Mouse (Mus musculus) forebrain, embryonic 13.5 days (tissue): ENCODE results near the gene 2310046K23Rik. TPM values are rescaled to one million over a fixed set of nuclear protein-coding genes. Genes with fewer than 3 reads are reported as not detected.
"Not testable (repeated sequence)": the region's sequence is repeated elsewhere in the genome, so short reads cannot be mapped to it uniquely, and the experiment has no call there.

ENCODE experiments used
- ATAC-seq: fragments of 200-750 bp; cut with Nextera tagmentation; 2 replicates; pipeline ENCODE4 v1.8.0; 2017
- H3K27ac ChIP-seq: fragments of 300-500 bp; sonication (generic); 2 replicates; pipeline ENCODE4 v1.5.1; 2015; ENCODE audit warnings: inconsistent platforms, mild to moderate bottlenecking, moderate library complexity
- H3K27me3 ChIP-seq: fragments of 300-500 bp; sonication (generic); 2 replicates; pipeline ENCODE4 v1.6.1; 2015; ENCODE audit warnings: mild to moderate bottlenecking, inconsistent platforms
- H3K36me3 ChIP-seq: fragments of 300-500 bp; sonication (generic); 2 replicates; pipeline ENCODE4 v1.6.1; 2015; ENCODE audit warnings: mild to moderate bottlenecking, inconsistent platforms; ENCODE audit not compliant: poor library complexity, severe bottlenecking
- H3K4me1 ChIP-seq: fragments of 300-500 bp; sonication (generic); 2 replicates; pipeline ENCODE4 v1.6.1; 2015; ENCODE audit warnings: inconsistent platforms
- H3K4me2 ChIP-seq: fragments of 300-500 bp; sonication (generic); 2 replicates; pipeline ENCODE4 v1.6.1; 2015; ENCODE audit warnings: inconsistent platforms, mild to moderate bottlenecking, moderate library complexity
- H3K4me3 ChIP-seq: fragments of 300-500 bp; sonication (generic); 2 replicates; pipeline ENCODE4 v1.5.1; 2015; ENCODE audit warnings: mild to moderate bottlenecking, inconsistent platforms
- H3K9ac ChIP-seq: fragments of 300-500 bp; sonication (generic); 2 replicates; pipeline ENCODE4 v1.6.1; 2015; ENCODE audit warnings: mild to moderate bottlenecking, inconsistent platforms
- H3K9me3 ChIP-seq: fragments of 300-500 bp; sonication (generic); replicated peaks from 2 replicates; pipeline ENCODE4 v1.6.1; 2016; ENCODE audit warnings: inconsistent platforms
- WGBS: fragments of 180-500 bp; shearing (Covaris S2); methylation state at CpG from one replicate; pipeline ENCODE4 v1.1.7; 2015; 5-methylcytosine and 5-hydroxymethylcytosine counted together
- polyA plus RNA-seq: library from polyadenylated mRNA; unstranded; fragments of >200 nt; fragmentation: Nextera tagmentation; extraction: Ambion mirVana; gene quantifications from 2 replicates; pipeline ENCODE4 v1.2.1, GENCODE M21; 2015

2310046K23Rik gene
- polyA plus RNA-seq, 1 experiment from 2014 or later = not detected

DNA sequence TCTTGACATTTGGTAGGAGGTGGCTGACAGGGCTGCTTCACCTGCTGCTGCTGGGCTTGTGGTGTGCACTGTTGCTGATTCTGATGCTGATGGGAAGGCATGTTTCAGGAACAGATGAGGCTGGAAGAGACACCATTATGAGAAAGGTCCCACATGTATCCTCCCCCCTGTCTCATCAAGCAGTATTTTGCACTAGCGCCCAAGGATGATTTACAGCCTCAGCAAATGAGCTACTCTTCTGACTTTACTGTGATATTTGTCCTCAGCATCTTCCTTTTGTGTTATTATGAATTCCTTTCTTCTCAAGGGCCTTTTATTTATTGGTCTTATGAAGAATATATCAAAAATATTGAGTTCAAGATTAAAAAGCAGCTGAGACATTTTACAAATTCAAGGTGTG, 33.9 kb downstream of the 2310046K23Rik start, which contains the start of gene Sprr4:
Gene Sprr4 (minus strand): TSS at position 101 of the 400 bp plus-strand sequence.
- Histone ChIP-seq H3K9ac (no peak within 1 kb of the TSS), H3K36me3 (no peaks in the 10 kb centered on the region), H3K4me2 (no peak within 1 kb of the TSS)

DNA sequence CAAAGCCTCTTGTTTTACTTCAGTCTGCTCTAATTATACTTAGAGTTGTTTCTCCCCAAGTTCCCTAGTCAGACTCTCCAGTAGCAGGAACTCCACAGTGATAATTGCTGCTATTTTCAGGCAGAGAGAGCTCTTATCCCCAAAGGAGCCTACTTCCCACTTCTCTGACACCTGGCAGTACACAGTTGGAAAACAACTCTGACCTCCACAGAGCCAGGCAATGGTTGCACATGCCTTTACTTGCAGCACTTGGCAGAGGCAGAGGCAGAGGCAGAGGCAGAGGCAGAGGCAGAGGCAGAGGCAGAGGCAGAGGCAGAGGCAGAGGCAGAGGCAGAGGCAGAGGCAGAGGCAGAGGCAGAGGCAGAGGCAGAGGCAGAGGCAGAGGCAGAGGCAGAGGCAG, 44.0 kb downstream of the 2310046K23Rik start:
- not testable (repeated sequence) for H3K27ac ChIP-seq, H3K9me3 ChIP-seq, H3K9ac ChIP-seq

More for the DNA sequence above, 33.9 kb downstream of the 2310046K23Rik start, which contains the start of gene Sprr4:
- ATAC-seq = no peak
- H3K27me3 ChIP-seq = no peaks in the 10 kb centered on the region
- H3K27ac ChIP-seq = no peak within 1 kb of the TSS
- no peaks in the 10 kb centered on the region for H3K9me3 ChIP-seq
- H3K4me1 ChIP-seq = no peaks in the 10 kb centered on the region
- H3K4me3 ChIP-seq = no peak within 1 kb of the TSS
- 97% methylated on average over 1 of the region's 1 CpGs for WGBS

DNA sequence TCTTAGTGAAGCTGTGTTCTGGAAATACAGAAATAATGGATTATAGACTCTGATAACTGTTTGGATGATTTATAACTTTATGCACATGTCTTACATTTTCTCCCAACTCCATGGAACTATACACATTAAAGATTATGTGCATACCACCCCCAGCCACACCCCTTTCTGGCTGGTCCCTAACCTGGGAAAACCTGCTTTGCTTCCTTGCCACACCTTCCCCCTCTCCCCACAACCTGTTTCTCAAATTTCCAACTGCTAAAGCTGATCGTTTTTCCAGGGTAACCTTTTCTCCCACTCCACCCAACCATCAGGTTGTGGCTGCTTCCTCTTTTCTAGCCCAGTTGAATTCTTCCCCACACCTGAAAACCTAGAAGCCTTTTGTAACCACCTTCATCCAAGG, 48.0 kb downstream of the 2310046K23Rik start:
- Histone ChIP-seq H3K27me3 (no peaks in the 10 kb centered on the region), H3K27ac (no peak overlapping the region), H3K4me3 (no peak overlapping the region), H3K9ac (no peak overlapping the region), H3K9me3 (no peaks in the 10 kb centered on the region), H3K4me2 (no peak overlapping the region), H3K4me1 (no peaks in the 10 kb centered on the region), H3K36me3 (no peaks in the 10 kb centered on the region)
- no peak for ATAC-seq
- WGBS = 57% methylated on average over 1 of the region's 1 CpGs

More for the DNA sequence above, 44.0 kb downstream of the 2310046K23Rik start:
- ATAC-seq, H3K27me3 ChIP-seq, H3K4me2 ChIP-seq, H3K4me1 ChIP-seq, H3K4me3 ChIP-seq, H3K36me3 ChIP-seq: not testable (repeated sequence)

DNA sequence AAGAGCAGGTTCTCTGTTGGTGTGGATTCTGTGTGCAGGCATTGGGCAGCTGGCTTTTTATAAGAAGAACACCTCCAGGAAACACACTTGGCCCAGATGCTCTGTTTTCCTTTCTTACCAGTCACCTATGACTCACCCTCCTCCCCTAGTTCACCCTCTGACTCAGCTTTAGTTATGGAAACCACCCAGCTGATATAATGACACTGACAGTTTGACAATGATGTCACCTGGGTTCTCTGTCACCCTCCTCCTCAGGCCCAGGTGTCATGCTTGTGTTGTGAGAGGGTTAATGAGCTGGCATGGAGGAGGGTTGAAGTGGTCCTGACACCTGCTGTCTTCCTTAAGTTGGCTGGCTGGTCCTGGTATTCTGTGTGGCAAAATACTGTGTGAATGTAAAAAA, 48.4 kb downstream of the 2310046K23Rik start, which contains the start of gene Sprr1a:
Gene Sprr1a (minus strand): TSS at position 33 of the 400 bp plus-strand sequence.
- H3K4me1 ChIP-seq = no peaks in the 10 kb centered on the region
- no peak for ATAC-seq
- H3K4me2 ChIP-seq = no peak within 1 kb of the TSS

More for the DNA sequence above, 48.4 kb downstream of the 2310046K23Rik start, which contains the start of gene Sprr1a:
- Histone ChIP-seq H3K27ac (no peak within 1 kb of the TSS), H3K27me3 (no peaks in the 10 kb centered on the region), H3K36me3 (no peaks in the 10 kb centered on the region), H3K4me3 (no peak within 1 kb of the TSS), H3K9ac (no peak within 1 kb of the TSS), H3K9me3 (no peaks in the 10 kb centered on the region)

Other genes with a start within 250 kb of the 2310046K23Rik start
- not detected in 2 replicates for gene Sprr2a3, start 249.1 kb downstream of the 2310046K23Rik start, polyA plus RNA-seq
- gene Sprr2b, start 217.9 kb downstream of the 2310046K23Rik start, polyA plus RNA-seq = not detected in 2 replicates
- gene Sprr2d, start 195.4 kb downstream of the 2310046K23Rik start, polyA plus RNA-seq = not detected in 2 replicates
- gene Sprr2e, start 182.4 kb downstream of the 2310046K23Rik start, polyA plus RNA-seq = not detected in 2 replicates
- gene Sprr2f, start 169.3 kb downstream of the 2310046K23Rik start, polyA plus RNA-seq = not detected in 2 replicates
- gene Sprr2h, start 148.8 kb downstream of the 2310046K23Rik start, polyA plus RNA-seq = not detected in 2 replicates
- not detected in 2 replicates for gene Sprr2i, start 126.5 kb downstream of the 2310046K23Rik start, polyA plus RNA-seq
- not detected in 2 replicates for gene Sprr2j-ps, start 116.4 kb downstream of the 2310046K23Rik start, polyA plus RNA-seq
- gene Gm9774, start 105.1 kb downstream of the 2310046K23Rik start, polyA plus RNA-seq = 10.3 and 12.2 TPM in 2 replicates
- gene Sprr2k, start 101.9 kb downstream of the 2310046K23Rik start, polyA plus RNA-seq = not detected in 2 replicates
- not detected in 2 replicates for gene Sprr1b, start 95.7 kb downstream of the 2310046K23Rik start, polyA plus RNA-seq
- gene Sprr3, start 75.8 kb downstream of the 2310046K23Rik start, polyA plus RNA-seq = not detected in 2 replicates
- not detected in 2 replicates for gene Sprr1a, start 48.6 kb downstream of the 2310046K23Rik start, polyA plus RNA-seq
- gene Sprr4, start 34.0 kb downstream of the 2310046K23Rik start, polyA plus RNA-seq = not detected in 2 replicates
- not detected in 2 replicates for gene Ivl, start 39.2 kb upstream of the 2310046K23Rik start, polyA plus RNA-seq
- not detected in 2 replicates for gene Smcp, start 54.5 kb upstream of the 2310046K23Rik start, polyA plus RNA-seq
- gene 2210017I01Rik, start 73.0 kb upstream of the 2310046K23Rik start, polyA plus RNA-seq = not detected in 2 replicates
- gene Lce6a, start 87.1 kb upstream of the 2310046K23Rik start, polyA plus RNA-seq = not detected in 2 replicates
- gene Lce1a1, start 113.8 kb upstream of the 2310046K23Rik start, polyA plus RNA-seq = not detected in 2 replicates
- gene Lce1b, start 122.4 kb upstream of the 2310046K23Rik start, polyA plus RNA-seq = not detected in 2 replicates
- gene Lce1a2, start 135.8 kb upstream of the 2310046K23Rik start, polyA plus RNA-seq = not detected in 2 replicates
- not detected in 2 replicates for gene Lce1c, start 144.7 kb upstream of the 2310046K23Rik start, polyA plus RNA-seq
- not detected in 2 replicates for gene Lce1d, start 152.7 kb upstream of the 2310046K23Rik start, polyA plus RNA-seq
- gene Lce1e, start 174.6 kb upstream of the 2310046K23Rik start, polyA plus RNA-seq = not detected in 2 replicates
- gene Lce1f, start 185.8 kb upstream of the 2310046K23Rik start, polyA plus RNA-seq = not detected in 2 replicates
- gene Gm38119, start 204.6 kb upstream of the 2310046K23Rik start, polyA plus RNA-seq = not detected in 2 replicates
- not detected in 2 replicates for gene Lce1g, start 217.8 kb upstream of the 2310046K23Rik start, polyA plus RNA-seq
- gene Lce1h, start 230.6 kb upstream of the 2310046K23Rik start, polyA plus RNA-seq = not detected in 2 replicates
- gene Lce1i, start 244.4 kb upstream of the 2310046K23Rik start, polyA plus RNA-seq = not detected in 2 replicates